Mouse (Mus musculus) B cell, adult 2 months (primary cell): Measurements from ENCODE around the gene Ntf5.
A peak's percentile ranks its signal among the peaks of the same experiment; 100 is the strongest.

ENCODE experiments used
- DNase-seq, 2 experiments: peaks; one replicate each; pipeline ENCODE4 v3.0.0; 2022

The Ntf5 gene

DNA sequence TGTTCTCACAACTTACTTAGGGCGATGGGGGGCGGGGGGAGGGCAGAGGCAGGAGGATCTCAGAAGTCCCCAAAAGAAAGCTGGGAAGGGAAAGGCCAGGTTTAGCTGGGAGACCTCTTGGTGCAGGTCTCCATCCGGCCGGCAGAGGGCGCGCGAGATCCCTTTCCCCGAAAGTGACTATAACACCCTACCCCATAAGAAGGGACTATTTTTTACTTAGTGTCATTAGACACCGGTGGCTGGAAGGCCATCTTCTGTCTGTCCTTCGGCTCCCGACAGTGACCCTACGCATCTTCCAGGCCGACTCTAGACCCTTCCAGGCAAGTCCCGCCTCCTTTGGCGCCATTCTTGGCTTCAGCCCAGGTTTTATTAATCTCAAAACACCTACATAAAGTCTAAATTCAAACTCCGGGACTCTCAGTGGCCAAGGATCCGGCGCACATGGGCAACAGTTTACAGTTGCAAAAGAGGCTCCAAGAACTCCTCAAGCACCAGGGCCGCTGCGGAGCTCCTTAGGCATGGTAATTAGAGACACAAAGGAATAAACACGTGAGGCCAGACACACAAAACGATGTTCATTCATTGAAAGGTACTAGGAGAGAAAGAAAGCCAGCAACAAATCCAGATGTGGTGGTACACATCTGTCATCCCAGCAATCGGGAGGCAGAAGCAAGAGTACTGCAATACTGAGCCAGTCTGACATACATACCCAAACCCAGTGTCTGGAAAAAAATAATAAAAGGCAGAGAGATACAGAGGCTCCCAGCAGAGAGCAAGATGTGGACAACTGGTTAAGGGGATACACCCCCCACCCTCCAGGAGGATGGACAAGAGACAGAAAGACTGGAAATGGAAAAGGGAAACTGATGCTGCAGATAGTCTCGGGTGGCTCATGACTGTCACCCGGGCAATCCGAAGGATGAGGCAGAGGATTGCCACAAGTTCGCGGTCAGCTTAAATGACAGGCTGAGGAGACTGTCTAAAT lies 8.1 kb upstream of the Ntf5 start, which contains the start of gene Kcna7:
TSS of gene Kcna7 (plus strand) at position 563 of the 985 bp plus-strand sequence.
- DNase-seq = peak; percentile 84

DNA sequence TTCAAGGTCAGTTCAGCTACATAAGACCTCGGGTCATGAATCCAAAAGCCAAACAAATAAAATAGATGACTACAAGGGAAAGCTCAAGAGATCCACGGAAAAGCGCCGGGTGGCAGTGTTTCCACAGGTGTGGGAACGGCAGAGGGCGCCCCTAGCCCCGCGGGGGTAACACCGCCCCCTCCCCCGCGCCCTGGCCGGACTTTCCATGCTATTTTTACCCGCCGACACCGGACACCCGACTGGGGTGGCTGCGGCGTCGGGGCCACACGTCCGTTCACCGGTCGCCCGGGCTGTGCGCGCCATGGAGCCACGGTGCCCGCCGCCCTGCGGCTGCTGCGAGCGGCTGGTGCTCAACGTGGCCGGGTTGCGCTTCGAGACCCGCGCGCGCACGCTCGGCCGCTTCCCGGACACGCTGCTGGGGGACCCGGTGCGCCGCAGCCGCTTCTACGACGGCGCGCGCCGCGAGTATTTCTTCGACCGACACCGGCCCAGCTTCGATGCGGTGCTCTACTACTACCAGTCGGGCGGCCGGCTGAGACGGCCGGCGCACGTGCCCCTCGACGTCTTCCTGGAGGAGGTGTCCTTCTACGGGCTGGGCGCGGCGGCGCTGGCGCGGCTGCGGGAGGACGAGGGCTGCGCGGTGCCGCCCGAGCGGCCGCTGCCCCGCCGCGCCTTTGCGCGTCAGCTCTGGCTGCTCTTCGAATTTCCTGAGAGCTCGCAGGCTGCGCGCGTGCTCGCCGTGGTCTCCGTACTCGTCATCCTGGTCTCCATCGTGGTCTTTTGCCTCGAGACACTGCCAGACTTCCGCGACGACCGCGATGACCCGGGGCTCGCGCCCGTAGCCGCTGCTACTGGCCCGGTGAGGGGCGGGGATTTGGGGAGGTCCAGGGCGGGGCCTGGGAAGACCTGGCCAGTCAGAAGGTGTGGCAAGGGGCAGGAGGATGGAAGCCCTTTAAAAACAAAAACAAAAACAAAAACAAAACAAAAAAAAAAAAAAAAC lies 7.0 kb upstream of the Ntf5 start:
- peak; percentile 16 to 36 for DNase-seq

DNA sequence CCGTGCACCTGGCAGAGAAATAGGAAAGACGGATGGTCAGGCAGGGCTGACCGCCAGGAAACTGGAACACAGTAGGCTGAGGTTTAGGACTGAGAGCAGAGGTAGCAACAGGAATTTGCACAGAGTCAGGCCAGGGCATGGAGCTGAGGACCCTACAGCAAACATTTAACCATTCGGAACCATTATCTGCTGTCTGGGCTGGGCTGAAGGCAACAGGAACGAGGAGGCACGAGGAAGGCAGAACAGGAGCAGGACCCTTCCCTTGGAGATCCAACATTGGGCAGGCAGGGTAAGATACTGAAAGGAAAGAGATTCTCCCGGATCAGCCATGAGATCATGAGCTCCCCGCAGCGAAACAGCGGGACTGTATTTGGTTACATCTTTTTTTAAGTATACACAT lies 5.7 kb upstream of the Ntf5 start:
- DNase-seq = no peak

DNA sequence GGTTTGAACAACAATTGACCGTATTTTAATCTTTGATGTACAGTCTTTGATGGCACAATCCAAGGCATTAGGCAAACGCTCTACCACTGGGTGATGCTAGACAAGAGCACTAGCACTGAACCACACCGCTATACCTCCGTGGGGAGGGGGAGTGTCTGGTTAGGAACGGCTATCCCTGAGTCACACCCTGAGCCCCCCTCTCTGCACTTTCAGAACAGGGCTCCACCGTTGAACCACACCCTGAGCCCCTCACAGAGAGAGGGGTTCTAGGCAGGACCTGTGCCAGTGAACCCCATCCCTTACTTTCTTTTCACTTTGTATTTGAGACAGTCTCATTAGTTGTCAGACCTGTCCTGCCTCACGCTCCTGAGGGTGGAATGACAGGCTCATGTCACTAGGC lies 5.1 kb upstream of the Ntf5 start:
- no peak for DNase-seq

DNA sequence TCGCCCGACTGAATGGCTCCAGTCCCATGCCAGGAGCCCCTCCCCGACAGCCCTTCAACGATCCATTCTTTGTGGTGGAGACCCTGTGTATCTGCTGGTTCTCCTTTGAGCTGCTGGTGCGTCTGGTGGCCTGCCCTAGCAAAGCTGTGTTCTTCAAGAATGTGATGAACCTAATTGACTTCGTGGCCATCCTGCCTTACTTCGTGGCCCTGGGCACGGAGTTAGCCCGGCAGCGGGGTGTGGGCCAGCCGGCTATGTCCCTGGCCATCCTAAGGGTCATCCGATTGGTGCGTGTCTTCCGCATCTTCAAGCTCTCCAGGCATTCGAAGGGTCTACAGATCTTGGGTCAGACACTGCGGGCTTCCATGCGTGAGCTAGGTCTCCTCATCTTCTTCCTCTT lies 4.5 kb upstream of the Ntf5 start:
- no peak for DNase-seq

DNA sequence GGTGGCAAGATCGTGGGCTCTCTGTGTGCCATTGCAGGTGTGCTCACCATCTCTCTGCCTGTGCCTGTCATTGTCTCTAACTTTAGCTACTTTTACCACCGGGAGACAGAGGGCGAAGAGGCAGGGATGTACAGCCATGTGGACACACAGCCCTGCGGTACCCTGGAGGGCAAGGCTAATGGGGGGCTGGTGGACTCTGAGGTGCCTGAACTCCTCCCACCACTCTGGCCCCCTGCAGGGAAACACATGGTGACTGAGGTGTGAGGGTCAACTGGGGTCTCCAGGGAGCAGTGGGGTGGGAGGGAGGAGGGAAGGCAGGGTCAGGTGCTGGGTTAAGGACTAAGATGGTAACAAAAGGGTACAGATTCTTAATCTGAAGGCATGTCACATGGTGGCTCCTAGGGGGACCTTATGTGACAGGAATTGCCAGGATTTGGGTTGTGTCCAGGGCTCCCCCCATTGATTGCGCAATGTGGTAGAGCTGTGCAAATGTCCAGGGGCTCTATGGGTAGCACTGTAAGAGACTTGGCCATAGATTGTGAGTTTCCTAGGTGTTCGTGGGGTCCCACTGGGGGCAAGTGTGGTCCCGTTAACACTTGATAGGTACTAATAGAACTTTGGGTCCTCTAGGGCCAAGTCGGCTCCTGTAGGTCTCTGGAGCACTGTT lies 3.9 kb upstream of the Ntf5 start:
- DNase-seq = no peak

DNA sequence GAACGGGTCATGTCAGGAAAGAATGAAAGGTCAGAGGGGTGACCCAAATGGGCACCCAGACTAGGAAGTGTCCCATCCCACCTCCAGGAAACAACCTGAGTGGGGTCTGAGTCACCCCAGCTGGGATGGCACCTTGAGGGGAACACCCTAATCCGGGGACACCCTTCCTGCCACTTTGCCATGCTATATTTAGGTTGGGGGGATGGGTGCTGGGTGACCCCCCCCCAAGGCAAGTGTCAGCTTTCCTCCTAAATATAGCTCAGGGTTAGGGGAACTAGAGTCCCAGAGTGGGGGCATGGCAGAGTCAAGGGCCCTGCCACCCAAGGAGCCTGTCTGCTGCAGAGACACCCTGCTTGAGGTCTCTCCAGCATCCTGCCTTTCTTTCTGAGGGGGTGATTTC lies 1.1 kb upstream of the Ntf5 start:
- DNase-seq = no peak

DNA sequence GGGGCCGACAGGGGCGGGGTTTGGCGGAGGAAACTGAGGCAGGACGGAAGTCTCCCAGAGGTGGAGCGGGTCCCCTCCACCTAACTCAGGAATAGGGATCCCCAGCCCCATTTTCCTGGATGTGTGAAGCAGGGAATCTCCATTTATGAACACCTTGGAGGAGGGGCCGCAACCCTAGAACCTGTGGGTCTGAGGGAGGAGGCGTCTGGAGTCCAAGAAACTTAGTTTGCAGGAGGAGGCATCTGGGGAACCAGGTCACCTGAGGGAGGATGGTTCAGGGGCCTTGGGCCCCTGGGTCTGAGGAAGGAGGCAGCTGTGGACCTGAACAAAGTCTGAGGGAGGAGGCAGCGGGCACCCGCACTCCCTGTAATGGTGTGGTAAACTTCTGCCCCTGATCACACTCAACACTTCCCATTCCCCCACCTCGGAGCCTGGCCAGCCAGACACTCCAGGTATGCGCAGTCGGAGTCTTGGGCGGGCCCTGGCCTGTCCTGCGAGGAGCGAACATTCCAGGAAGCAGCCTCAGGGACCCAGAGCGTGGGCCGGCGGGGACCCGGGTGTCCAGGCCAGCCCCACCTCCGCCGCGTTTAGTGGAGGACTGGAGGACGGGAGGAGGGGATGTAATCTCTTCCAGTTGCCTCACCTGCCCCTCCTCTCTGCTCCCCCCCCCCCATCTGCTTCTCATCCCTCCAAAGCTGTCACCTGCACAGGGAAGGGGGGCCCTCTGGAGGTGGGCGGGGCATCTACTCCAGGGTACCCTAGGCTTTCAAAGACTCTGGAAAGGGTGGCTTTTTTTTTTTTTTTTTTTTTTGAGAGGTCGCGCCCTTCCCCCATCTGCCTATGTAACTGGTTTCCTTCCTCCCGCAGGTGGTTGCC lies 607 bp downstream of the Ntf5 start:
- peak; percentile 13 to 21 for DNase-seq

DNA sequence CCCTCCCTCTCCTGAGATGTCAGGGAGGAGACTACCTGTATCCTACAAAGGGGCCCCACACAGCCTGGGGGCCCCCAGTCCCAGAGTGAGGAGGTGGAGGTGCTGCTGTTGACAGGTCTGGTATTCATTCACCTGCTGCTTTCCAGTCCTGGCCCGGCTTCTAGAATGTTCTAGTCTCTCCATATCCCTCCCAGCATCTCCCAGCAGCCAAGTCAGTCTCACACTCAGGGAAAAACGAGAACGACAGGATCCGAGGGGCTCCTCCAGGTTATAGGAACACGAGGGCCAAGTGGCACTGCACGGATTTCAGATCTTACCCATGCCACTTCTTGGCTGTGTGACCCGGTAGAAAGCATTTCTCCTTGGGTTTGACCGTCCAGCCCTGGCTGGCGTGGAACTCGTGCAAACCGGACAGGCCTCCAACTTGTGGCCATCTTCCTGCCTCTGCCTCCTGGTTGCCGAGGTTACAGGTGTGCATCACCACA lies 1.3 kb downstream of the Ntf5 start:
- DNase-seq = no peak

DNA sequence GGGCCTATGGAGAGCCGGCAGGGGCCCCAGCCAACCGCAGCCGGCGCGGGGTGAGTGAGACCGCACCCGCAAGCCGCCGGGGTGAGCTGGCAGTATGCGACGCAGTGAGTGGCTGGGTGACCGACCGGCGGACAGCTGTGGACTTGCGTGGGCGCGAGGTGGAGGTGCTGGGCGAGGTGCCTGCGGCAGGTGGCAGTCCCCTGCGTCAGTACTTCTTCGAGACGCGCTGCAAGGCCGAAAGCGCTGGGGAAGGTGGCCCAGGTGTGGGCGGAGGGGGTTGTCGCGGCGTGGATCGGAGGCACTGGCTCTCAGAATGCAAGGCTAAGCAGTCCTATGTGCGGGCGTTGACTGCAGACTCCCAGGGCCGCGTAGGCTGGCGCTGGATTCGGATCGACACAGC lies 2.1 kb downstream of the Ntf5 start:
- peak; percentile 23 to 27 for DNase-seq

DNA sequence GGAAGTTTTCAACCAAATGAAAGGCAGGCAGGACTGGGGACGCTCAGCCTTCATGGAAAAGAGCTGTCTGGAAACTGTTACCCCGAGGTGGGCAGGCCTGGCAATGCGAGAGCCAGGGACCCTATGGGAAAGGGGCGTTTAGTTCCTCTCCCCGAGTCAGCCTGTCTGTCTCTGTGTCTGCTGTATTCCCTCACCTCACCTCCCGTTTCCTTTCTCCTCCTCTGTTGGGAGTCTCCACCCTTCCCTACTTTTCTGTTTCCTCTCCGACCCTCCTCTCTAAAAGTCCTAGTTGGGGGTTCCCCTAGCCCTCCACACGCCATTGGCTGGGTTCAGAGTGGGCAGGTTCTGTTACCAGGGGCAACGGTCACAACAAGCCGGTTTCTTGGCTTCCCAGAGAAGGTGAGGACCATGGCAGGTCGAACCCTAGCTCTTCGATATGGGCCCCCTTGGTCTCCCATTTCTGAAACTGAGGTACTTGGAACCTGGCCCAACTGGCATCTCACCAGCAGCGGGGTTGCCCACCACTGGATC lies 4.5 kb downstream of the Ntf5 start:
- no peak for DNase-seq

DNA sequence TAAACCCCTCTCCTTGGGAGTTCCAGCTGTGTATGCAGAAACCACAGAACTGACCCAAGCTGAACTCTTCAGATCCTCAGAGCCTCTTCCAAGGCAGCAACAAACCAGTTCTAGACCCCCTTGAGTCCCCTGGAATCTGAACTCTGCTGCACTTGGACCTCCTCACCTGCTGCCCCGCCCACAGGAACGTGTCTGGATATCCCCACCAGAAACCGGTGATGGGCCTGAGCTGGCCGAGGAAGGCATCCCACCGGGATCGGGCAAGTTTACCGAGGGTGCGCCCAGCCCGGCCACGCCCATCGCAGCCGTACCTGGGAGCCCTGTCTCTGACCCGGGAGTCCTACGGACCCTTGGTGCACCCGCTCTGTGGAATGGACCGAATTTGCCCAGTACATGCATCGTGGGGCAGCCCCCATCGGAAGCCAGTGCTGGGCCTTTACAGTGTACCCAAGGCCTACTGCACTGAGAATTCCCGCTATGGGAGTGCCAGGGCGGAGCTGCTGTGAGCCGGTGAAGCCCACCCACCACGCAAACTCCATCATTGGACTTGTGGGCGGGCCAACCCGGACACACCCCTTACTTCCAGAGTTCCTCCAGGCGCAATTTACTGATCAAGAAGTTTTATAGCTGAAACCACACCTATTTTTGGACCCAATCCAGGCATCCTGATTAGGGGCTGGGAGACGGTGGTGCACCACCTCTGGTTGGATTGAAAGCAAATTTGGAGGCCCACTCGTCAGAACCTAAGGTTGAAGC lies 6.5 kb downstream of the Ntf5 start:
- DNase-seq = no peak

DNA sequence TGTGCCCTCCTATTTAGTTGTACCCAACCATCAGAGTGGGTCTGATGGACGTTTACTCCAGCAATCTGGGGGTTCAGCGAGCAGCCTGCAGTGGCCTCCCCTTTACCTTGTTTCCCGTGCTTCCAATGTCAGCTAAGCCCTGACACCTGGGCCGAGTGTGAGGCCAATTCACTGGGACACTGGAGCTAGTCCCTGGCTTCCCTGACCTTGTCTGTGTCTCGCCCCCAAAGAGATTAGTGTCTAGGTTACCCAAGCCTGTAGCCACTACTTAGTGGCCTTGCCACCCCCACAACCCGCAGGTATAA lies 7.1 kb downstream of the Ntf5 start, which contains the start of gene Lhb:
TSS of gene Lhb (plus strand) at position 206 of the 305 bp plus-strand sequence.
- no peak for DNase-seq

DNA sequence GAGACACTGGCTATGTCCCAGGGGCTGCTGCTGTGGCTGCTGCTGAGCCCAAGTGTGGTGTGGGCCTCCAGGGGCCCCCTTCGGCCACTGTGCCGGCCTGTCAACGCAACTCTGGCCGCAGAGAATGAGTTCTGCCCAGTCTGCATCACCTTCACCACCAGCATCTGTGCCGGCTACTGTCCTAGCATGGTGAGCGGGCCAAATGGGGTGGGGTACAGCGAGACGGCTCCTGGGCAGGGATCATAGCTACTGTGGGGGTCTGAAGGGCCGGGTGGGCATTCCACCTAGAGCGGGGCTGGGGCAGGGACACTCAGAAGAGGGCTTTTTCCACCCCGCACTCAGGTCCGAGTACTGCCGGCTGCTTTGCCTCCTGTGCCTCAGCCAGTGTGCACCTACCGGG lies 7.7 kb downstream of the Ntf5 start:
- DNase-seq = no peak

DNA sequence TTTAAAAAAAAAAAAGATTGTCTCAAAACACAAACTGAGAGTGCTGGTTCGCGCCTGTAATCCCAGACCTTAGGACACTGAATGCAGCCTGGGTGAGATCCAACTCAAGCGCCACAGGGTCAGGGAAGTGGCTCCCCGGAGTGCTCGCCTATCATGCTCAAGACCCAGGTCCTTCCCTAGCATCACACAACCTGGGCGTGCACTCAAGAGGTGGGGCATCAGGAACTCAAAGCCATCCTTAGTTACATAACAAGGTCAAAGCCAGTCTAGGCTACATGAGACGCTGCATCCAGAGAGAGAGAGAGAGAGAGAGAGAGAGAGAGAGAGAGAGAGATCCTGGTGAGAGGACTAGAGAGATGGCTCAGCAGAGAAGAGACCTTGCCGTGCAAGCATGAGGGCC lies 13.1 kb downstream of the Ntf5 start:
- DNase-seq = no peak

DNA sequence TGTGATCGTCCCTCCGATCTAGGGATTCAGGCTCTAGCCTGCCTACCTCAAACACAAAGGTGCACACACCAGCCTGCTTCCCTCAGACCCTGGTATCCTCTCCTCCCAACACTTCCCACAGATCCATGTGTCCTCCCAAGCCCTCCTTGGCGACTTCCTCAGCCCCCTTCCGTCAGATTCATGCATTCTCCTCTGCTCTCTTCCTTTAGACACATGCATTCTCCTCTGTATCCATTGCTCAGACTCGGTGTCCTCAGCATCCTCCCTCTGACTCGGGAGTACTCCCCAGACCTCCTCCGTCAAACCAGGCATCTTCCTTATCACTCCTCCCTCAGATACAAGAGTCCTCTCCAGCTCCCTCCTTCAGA lies 20.3 kb downstream of the Ntf5 start:
- DNase-seq = no peak

DNA sequence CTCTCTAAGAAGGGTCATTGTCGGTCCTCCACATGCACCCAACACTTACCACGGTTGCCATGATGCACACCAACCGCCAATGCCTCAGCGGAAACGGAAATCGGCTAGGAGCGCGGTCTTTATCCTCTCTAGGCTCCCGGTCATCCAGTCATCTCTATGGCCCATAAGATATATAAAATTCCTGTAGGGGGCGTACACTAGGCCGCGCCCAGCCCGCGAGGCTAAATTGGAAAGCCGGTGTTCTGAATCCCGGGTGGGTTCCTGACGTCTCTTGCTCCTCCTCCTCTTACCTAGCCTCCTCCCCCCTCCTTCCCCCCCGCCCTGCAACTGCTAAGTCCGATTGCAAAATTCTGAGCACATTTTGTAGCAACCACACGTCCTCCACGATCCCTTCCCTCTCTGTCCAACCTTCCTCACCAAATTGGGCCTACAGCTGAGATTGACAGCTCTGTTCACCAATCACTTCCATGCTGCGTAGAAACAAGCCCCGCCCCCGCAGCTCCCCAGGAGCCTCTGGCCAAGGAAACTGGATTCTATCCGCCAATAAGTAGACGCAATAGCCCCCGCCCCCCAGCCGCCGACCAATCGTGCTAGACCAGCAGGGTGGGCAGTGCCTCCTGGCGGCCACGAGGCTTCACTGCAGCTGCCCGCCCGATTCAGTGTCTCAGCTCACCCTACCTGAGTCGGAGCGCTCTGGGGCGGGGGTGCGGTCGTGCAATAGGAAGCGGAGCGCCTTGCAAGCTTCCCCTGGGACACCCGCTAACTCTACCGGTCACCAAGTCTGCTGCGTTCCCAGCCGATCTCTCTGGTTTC lies 20.9 kb downstream of the Ntf5 start, which contains the start of gene Gys1:
TSS of gene Gys1 (plus strand) at position 642 of the 813 bp plus-strand sequence.
- DNase-seq = peak; percentile 100

DNA sequence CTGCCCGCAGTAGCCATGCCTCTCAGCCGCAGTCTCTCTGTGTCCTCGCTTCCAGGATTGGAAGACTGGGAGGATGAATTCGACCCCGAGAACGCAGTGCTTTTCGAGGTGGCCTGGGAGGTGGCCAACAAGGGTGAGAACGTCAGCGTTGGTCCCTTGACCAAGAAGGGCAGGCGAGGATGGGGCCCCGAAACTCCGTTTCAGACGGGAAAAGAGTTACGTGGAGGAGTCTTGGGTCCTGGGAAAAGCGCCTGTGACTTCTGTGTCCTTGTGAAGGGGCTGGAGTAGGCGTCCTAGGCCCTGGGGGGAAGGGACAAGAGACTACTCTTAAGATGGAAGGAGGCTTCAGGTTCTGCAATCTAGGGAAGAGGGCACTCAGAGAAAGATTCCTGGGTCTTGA lies 21.5 kb downstream of the Ntf5 start:
- DNase-seq = no peak

DNA sequence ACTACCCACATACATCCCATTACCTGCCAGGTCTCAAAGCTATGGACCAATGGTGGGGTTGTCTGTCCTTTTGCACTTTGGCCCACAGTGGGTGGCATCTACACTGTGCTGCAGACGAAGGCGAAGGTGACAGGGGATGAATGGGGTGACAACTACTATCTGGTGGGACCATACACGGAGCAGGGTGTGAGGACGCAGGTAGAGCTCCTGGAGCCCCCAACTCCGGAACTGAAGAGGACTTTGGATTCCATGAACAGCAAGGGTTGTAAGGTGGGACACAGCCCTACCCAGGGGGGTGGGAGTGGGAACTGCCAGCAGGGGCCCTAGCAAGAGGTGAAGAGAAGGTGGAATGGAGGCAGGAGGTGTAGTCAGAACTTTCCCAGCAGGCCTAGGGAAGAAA lies 22.9 kb downstream of the Ntf5 start:
- DNase-seq = no peak

DNA sequence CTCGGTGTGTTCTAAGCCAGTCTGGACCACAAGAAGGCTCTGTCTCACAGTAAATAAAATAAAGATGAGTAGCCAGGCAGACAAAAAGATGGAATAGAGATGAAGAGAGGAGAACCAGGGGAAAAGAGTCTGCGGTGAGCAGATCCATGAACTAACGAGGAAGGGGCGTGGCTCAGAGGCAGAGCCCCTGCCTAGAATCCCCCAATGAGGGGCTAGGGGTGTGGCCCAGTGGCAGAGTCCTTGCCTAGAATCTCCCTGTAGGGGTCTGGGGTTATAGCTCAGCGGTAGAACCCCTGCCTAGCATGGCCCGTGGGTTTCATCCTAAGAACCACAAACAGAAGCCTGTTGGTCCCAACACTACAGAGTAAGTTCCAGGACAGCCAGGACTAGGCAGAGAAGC lies 23.6 kb downstream of the Ntf5 start:
- no peak for DNase-seq
